Mouse (Mus musculus): ENCODE measurements at regions not wholly inside any gene's neighbourhood (a gene's known extent, or its start where the extent isn't known, plus 50 kb on each side); places are given as distances from the start of the nearest gene placed in this dataset.
"Not testable (repeated sequence)": the region's sequence is repeated elsewhere in the genome, so short reads cannot be mapped to it uniquely, and the experiment has no call there.

GRCm38 (mm10) chr6:31897001-31897400 lies 153.0 kb upstream of the 1700012A03Rik start:
- no peak for DNase-seq

GRCm38 (mm10) chr6:31895835-31896234 lies 154.2 kb upstream of the 1700012A03Rik start:
- no peak for DNase-seq

- DNase-seq: no peak
Observed at GRCm38 (mm10) chr6:31886931-31887330, 163.1 kb upstream of the 1700012A03Rik start.

- not testable (repeated sequence) for DNase-seq
Observed at GRCm38 (mm10) chr6:31885196-31885595, 164.8 kb upstream of the 1700012A03Rik start.

- peak in 1 of 2 experiments; percentile 2 for DNase-seq
Observed at GRCm38 (mm10) chr6:31883726-31884125, 166.3 kb upstream of the 1700012A03Rik start.

GRCm38 (mm10) chr6:31874616-31875015 lies 175.4 kb upstream of the 1700012A03Rik start:
- DNase-seq: no peak

GRCm38 (mm10) chr6:31873911-31874310 lies 176.1 kb upstream of the 1700012A03Rik start:
- no peak for DNase-seq

- DNase-seq: no peak
Observed at GRCm38 (mm10) chr6:31871766-31872165, 178.3 kb upstream of the 1700012A03Rik start.

- DNase-seq: no peak
Observed at GRCm38 (mm10) chr6:31861996-31862395, 188.1 kb upstream of the 1700012A03Rik start.

- no peak for DNase-seq
Observed at GRCm38 (mm10) chr6:31859621-31860020, 190.4 kb upstream of the 1700012A03Rik start.

- DNase-seq: no peak
Observed at GRCm38 (mm10) chr6:31854261-31854660, 195.8 kb upstream of the 1700012A03Rik start.

- DNase-seq: no peak
Observed at GRCm38 (mm10) chr6:31846319-31846718, 203.7 kb upstream of the 1700012A03Rik start.

- DNase-seq: no peak
Observed at GRCm38 (mm10) chr6:31845671-31846070, 204.4 kb upstream of the 1700012A03Rik start.

GRCm38 (mm10) chr6:31840621-31841020 lies 209.4 kb upstream of the 1700012A03Rik start:
- DNase-seq: no peak

GRCm38 (mm10) chr6:31838588-31838987 lies 211.5 kb upstream of the 1700012A03Rik start:
- DNase-seq: no peak

- no peak for DNase-seq
Observed at GRCm38 (mm10) chr6:31835795-31836194, 214.3 kb upstream of the 1700012A03Rik start.

GRCm38 (mm10) chr6:31834503-31834902 lies 215.5 kb upstream of the 1700012A03Rik start:
- no peak for DNase-seq

GRCm38 (mm10) chr6:31830610-31831009 lies 219.4 kb upstream of the 1700012A03Rik start:
- no peak for DNase-seq

GRCm38 (mm10) chr6:31823616-31824015 lies 226.4 kb upstream of the 1700012A03Rik start:
- no peak for DNase-seq

- no peak for DNase-seq
Observed at GRCm38 (mm10) chr6:31822186-31823085, 227.6 kb upstream of the 1700012A03Rik start.

GRCm38 (mm10) chr6:31821621-31822020 lies 228.4 kb upstream of the 1700012A03Rik start:
- no peak for DNase-seq

GRCm38 (mm10) chr6:31817640-31818039 lies 232.4 kb upstream of the 1700012A03Rik start:
- DNase-seq: no peak

- no peak for DNase-seq
Observed at GRCm38 (mm10) chr6:31811890-31812289, 238.2 kb upstream of the 1700012A03Rik start.

All from lung, adult 18-20 months (tissue).